Mouse (Mus musculus) B cell, adult 2 months (primary cell): ENCODE measurements around the gene Ttc7b.
A peak's percentile ranks its signal among the peaks of the same experiment; 100 is the strongest.

Experiments
- DNase-seq, 2 experiments: peaks; one replicate each; pipeline ENCODE4 v3.0.0; 2022

The Ttc7b gene

DNA sequence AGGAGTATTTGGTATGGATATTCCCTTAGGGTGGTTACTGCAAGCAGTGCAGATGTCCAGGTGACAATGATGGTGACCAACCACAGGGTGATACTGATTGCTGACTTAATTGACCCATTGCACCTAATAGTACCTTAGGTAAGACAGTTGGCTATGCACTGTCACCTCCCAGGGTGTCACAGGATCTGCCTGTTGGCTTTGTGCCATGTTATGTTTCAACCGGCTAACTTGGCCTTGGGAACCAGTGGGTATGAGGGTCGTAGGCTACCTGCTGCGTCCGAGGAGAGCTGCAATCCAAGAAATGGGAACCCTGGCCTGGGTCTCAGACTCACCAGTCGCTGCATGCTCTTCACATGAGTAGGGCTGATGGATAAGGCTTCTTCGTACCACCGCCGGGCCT is 195.4 kb downstream of the Ttc7b start:
- no peak for DNase-seq

DNA sequence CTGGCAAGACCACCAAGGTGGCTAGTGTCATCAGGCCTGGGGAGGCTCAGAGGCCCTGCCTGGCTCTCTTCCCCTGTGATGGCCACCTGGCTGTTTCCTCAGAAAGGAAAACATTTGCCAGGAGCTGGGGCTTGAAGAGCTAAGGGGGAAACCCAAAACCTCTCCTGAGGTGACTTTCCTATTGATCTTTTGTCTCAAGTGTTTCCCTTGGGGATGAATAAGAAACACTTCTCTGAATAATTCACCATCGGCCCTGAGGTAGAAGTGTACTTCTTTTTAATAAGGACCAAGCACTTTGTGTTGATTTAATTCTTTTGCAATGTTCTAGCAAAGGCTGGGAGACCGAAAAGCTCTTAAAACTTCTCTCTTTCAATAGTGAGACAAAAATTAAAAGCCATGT is 197.0 kb downstream of the Ttc7b start:
- no peak for DNase-seq

DNA sequence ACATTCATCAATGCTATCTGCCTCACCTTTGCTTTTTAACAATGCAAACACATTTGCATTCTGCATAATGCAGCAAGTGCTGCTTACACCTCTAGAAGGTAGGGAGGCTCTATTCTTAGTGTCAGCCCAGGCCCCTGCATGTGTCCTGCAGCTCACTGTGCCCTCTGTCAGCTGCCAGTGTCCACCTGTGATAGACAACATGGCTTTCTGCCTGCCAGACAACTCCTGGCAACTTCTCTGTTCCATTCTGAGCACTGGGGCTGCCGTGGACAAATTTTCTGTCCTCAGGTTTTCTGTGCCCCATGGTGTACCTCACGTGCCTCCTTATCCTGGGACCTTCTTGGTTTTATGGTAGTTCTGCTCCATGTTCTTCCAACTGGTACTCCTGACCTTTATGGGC is 198.4 kb downstream of the Ttc7b start:
- DNase-seq = no peak

DNA sequence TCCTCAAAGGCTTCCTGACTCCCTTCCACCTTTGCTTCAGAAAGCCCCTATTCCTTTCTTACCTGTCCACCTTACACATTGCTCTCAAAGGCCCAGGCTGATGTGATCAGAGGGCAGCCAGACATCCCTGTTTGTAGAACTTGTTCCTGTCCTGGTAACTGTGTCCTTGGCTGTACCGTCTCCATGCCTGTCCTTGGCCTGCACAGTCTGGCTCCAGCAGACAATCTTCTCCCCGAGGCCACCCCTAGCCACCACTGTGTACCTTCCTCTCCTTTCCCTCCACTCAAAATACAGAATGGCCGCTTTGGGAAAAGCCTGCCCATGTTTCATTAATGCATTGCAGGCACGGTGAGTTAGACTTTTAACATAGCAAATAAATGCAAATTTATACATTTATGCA is 199.1 kb downstream of the Ttc7b start:
- DNase-seq = no peak

DNA sequence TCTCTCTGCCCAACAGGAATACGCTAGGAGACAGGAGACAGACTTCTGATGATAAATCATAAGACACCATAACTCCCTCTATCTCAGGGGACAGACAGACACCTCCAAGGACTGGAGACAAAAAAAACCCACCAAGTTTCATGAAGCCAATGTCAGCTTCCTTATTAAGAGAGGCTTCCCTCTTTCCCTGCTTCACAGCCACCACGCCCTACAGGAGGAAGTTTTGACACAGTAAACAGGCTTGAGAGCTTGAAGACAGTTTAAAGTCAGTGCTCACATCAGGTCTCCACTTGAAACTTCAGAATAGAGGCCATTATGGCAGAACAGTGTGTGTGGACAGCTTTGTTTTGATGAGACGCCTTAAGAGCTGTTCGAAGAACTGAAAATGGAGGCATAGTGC is 200.9 kb downstream of the Ttc7b start:
- DNase-seq = no peak

DNA sequence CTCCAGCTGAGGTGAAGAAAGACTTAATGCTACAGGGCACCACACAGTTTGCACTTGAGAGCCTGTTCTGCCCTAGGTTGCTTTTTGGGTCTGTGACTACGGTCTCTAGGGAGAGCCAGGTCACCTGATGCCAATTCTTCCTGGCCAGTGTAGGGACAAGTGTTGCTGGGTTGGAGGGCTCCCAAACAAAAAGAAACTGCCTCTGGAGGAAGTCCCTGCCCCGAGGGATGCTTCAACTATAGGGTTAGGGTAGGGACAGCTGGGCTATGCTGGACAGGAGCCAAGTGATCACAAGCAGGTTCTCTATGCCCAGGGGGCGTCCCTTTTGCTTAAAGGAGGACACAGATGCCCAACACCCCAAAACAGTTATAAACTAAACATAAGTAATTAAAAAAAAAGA is 202.7 kb downstream of the Ttc7b start:
- DNase-seq = peak; percentile 16 to 20

DNA sequence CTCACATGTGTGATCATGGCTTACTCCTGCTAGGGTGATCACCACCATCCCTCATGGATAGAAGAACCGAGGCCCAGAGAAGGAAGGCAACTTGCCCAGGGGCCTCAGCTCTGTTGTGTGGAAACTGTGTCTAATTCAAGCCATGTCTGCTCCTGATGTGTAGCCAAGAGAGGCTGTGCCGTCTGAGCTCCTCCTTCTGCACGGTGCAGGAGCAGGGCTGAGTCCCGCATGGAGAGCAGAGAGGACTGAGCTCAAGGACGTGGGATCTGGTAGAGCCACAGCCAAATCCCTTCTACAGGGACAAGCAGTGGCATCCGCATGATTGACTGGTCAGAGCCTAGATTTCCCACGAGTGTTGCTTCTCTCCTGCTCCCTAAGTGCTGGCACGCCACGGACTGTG is 204.5 kb downstream of the Ttc7b start:
- DNase-seq = no peak

- DNase-seq = no peak
These were observed 205.3 kb downstream of the Ttc7b start for GRCm38 (mm10) chr12:100315119-100315885.

GRCm38 (mm10) chr12:100313785-100314375 is 206.7 kb downstream of the Ttc7b start:
- no peak for DNase-seq

DNA sequence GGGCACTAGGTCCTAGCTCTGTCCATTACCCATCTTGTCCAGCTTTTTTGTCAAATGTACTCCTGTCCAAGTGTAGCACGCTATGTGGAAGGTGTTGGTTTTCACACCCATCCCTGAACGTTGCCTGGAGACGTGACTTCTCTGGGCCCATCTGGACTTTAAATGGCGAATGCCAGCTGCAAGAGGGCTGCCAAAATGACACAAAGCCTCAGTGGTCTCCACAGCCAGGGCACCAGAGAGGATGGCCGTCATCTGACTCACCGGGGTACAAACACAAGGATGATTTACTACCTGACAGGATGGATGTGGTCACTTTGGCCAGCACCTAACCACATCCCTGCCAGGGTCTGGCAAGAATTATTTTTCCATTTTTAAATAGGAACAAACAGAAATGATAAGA is 207.4 kb downstream of the Ttc7b start:
- no peak for DNase-seq

- DNase-seq = no peak
These were observed 209.9 kb downstream of the Ttc7b start for GRCm38 (mm10) chr12:100310471-100311392.

DNA sequence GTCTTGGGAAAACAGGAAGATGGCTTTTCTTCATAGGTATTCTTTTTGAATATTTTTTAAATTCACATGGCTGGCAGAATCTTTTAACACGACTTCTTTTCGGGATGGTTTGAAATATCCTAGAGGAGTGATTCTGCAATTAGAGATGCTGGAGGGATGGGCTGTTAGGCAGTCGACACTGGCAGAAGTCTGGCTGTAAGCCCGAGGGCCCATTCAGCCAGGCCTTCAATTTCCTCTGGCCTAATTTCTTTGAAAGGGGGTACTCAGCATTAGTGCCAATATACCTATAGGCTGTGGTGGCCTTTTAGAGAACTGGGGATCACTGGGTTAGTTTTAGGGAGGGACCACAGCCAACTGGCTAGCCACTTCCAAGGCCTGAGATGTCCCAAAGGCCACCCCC is 211.4 kb downstream of the Ttc7b start:
- no peak for DNase-seq

DNA sequence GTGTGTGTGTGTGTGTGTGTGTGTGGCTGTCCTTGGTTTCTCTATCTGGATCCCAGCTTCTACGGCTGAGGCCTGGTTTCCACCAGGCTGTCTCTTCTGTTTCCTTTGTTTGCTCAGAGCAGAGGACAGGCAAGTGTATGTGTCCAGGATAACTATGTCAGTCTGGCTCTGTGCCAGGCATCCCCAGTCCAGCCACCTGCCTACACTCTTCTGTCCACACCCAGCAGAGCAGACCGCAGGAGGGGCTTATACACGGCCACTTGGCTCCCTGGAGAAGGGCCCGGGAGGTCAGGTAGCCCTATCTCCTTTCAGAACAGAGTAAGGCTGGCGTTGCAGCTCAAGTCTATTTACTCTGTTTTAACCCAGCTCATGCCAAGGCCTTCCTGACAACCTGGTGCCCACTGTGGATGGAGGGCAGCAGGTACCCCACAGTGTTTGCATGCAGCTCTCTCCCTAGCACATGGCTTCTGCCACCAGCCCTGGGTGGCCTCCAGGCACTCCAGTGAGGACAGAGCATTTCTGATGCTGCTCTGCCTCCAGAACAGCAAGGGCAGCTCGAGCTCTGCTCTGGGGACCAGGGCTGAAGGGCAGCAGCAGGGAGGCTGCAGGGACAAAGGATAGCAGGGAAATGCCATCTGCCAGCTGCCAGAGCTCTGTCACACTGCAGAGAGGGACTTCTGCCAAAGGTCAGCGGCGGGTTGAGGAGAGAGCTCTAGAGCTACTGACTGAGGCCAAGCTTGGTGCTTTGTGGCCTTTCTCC is 212.9 kb downstream of the Ttc7b start:
- DNase-seq = no peak

GRCm38 (mm10) chr12:100306336-100306735 is 214.3 kb downstream of the Ttc7b start:
- no peak for DNase-seq

GRCm38 (mm10) chr12:100305051-100305673 is 215.5 kb downstream of the Ttc7b start:
- DNase-seq = no peak

DNA sequence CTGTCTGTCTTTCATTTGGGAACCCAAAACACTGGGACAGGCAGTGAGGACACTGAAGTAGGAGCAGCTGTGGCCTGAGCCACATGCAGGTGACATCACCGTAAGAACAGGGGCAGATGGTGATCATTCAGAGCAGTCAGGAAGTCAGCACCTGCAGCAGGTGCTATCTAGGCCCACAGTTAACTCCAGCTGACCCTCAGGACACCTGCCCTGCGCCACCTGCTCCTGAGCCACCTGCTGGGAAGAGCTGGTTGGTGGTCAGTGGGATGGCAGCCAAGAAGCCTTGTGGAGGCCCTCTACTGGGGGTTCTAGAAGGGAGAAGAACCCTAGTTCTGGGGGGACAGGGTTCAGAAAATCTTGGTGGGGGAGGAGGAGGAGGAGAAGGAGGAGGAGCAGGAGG is 216.3 kb downstream of the Ttc7b start:
- no peak for DNase-seq

DNA sequence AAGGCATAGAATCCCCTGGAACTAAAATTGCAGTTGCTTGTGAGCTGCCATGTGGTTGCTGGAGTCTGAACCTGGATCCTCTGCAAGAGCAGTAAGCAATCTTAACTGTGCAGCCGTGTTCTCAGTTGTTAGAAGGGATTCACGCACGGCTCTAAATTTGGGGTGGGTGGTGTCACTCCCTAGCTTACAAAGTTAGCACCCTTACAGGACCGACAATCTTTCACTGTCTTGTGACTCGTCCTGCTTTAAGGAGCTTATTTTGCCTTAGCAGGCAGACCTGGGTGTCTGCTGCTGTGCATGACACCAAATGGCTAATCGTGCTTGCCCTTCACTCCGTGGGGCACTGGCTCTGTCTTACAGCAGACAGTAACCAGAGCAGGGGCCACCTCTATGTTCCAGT is 217.5 kb downstream of the Ttc7b start:
- no peak for DNase-seq

- no peak for DNase-seq
These were observed 220.2 kb downstream of the Ttc7b start for GRCm38 (mm10) chr12:100300446-100300845.

GRCm38 (mm10) chr12:100299322-100299726 is 221.3 kb downstream of the Ttc7b start:
- DNase-seq = no peak

DNA sequence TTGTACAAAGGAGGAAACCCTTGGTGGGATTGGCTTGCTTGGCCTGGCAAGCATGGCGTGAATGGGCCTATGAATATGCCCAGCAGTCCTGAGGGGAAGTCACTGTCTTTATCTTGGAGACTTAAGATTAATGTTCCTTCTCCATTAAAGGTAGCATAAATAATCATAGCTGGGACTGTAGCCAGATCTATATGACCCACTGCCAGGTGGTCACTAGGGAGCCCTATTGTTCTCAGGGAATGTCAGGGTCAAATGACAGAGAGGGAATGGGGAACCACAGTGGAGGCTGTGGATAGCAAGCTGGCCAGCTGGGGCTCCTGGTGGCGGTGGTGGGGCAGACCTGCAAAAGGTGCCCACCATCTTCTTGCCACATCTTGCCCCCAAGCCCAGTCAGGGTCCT is 221.8 kb downstream of the Ttc7b start:
- no peak for DNase-seq

GRCm38 (mm10) chr12:100297961-100298360 is 222.7 kb downstream of the Ttc7b start:
- DNase-seq = no peak

GRCm38 (mm10) chr12:100294457-100294856 is 226.2 kb downstream of the Ttc7b start:
- no peak for DNase-seq
